Mouse (Mus musculus) liver, embryonic 13.5 days (tissue): Measurements from ENCODE around the gene Gpc6. TPM values are rescaled to one million over a fixed set of nuclear protein-coding genes. Genes with fewer than 3 reads are reported as not detected.

ENCODE experiments used
- ATAC-seq: fragments of 200-750 bp; cut with Nextera tagmentation; 2 replicates; pipeline ENCODE4 v1.8.0; 2017; ENCODE audit warnings: low read depth, mild to moderate bottlenecking, moderate number of reproducible peaks, moderate library complexity
- DNase-seq: peaks from one replicate; pipeline ENCODE4 v3.0.0; 2022
- H3K27ac ChIP-seq: fragments of 300-500 bp; sonication (generic); 2 replicates; pipeline ENCODE4 v1.5.1; 2015; ENCODE audit warnings: moderate library complexity, mild to moderate bottlenecking, inconsistent platforms
- H3K27me3 ChIP-seq: fragments of 300-500 bp; sonication (generic); 2 replicates; pipeline ENCODE4 v1.6.1; 2015; ENCODE audit warnings: mild to moderate bottlenecking, inconsistent platforms
- H3K36me3 ChIP-seq: fragments of 300-500 bp; sonication (generic); 2 replicates; pipeline ENCODE4 v1.6.1; 2015; ENCODE audit warnings: mild to moderate bottlenecking, inconsistent platforms
- H3K4me1 ChIP-seq: fragments of 300-500 bp; sonication (generic); replicated peaks from 2 replicates; pipeline ENCODE4 v1.6.1; 2015; ENCODE audit warnings: inconsistent platforms
- H3K4me2 ChIP-seq: fragments of 300-500 bp; sonication (generic); 2 replicates; pipeline ENCODE4 v1.6.1; 2015; ENCODE audit warnings: inconsistent platforms, mild to moderate bottlenecking, moderate library complexity
- H3K4me3 ChIP-seq: fragments of 300-500 bp; sonication (generic); replicated peaks from 2 replicates; pipeline ENCODE4 v1.5.1; 2015; ENCODE audit warnings: mild to moderate bottlenecking, inconsistent platforms
- H3K9ac ChIP-seq: fragments of 300-500 bp; sonication (generic); 2 replicates; pipeline ENCODE4 v1.6.1; 2015; ENCODE audit warnings: mild to moderate bottlenecking, inconsistent platforms
- H3K9me3 ChIP-seq: fragments of 300-500 bp; sonication (generic); replicated peaks from 2 replicates; pipeline ENCODE4 v1.6.1; 2016; ENCODE audit warnings: inconsistent platforms
- WGBS: fragments of 180-500 bp; shearing (Covaris S2); methylation state at CpG from one replicate; pipeline ENCODE4 v1.1.7; 2015; ENCODE audit not compliant: insufficient replicate concordance; 5-methylcytosine and 5-hydroxymethylcytosine counted together
- polyA plus RNA-seq: library from polyadenylated mRNA; unstranded; fragments of >200 nt; fragmentation: Nextera tagmentation; extraction: Ambion mirVana; gene quantifications from 2 replicates; pipeline ENCODE4 v1.2.1, GENCODE M21; 2015

Gene Gpc6
- polyA plus RNA-seq, 1 experiment from 2014 or later = 3.3 TPM

GRCm38 (mm10) chr14:117332256-117332655 is 407.1 kb downstream of the Gpc6 start:
- no peak overlapping the region for H3K4me3 ChIP-seq
- no peaks in the 10 kb centered on the region for H3K4me1 ChIP-seq
- H3K36me3 ChIP-seq = no peaks in the 10 kb centered on the region
- no peak overlapping the region for H3K9ac ChIP-seq
- no peaks in the 10 kb centered on the region for H3K9me3 ChIP-seq
- no peaks in the 10 kb centered on the region for H3K27me3 ChIP-seq
- no peak for ATAC-seq
- H3K27ac ChIP-seq = no peak overlapping the region
- WGBS = 50% methylated on average over 1 of the region's 1 CpGs
- DNase-seq = no peak
- H3K4me2 ChIP-seq = no peak overlapping the region

- ATAC-seq (no peak), DNase-seq (no peak)
- Histone ChIP-seq H3K4me2 (no peak overlapping the region), H3K36me3 (no peaks in the 10 kb centered on the region), H3K27ac (no peak overlapping the region), H3K9ac (no peak overlapping the region), H3K4me1 (no peaks in the 10 kb centered on the region), H3K27me3 (no peaks in the 10 kb centered on the region), H3K4me3 (no peak overlapping the region), H3K9me3 (no peaks in the 10 kb centered on the region)
- WGBS = 57% methylated on average over 1 of the region's 1 CpGs
These were observed 412.2 kb downstream of the Gpc6 start for GRCm38 (mm10) chr14:117337271-117337670.

GRCm38 (mm10) chr14:117340549-117340948 is 415.4 kb downstream of the Gpc6 start:
- no peak overlapping the region for H3K27ac ChIP-seq
- no peaks in the 10 kb centered on the region for H3K4me1 ChIP-seq
- no peak overlapping the region for H3K4me3 ChIP-seq
- ATAC-seq (no peak), DNase-seq (no peak)
- H3K4me2 ChIP-seq = no peak overlapping the region
- H3K9ac ChIP-seq = no peak overlapping the region
- 78% methylated on average over 4 of the region's 4 CpGs for WGBS
- no peaks in the 10 kb centered on the region for H3K9me3 ChIP-seq
- no peaks in the 10 kb centered on the region for H3K36me3 ChIP-seq
- H3K27me3 ChIP-seq = no peaks in the 10 kb centered on the region

- no peaks in the 10 kb centered on the region for H3K27me3 ChIP-seq
- H3K27ac ChIP-seq = no peak overlapping the region
- H3K9ac ChIP-seq = no peak overlapping the region
- no peak overlapping the region for H3K4me3 ChIP-seq
- no peaks in the 10 kb centered on the region for H3K9me3 ChIP-seq
- no peaks in the 10 kb centered on the region for H3K36me3 ChIP-seq
- H3K4me1 ChIP-seq = no peaks in the 10 kb centered on the region
- DNase-seq (no peak), ATAC-seq (no peak)
- no peak overlapping the region for H3K4me2 ChIP-seq
- WGBS = 72% methylated on average over 6 of the region's 6 CpGs
These were observed 419.4 kb downstream of the Gpc6 start for GRCm38 (mm10) chr14:117344505-117344904.

GRCm38 (mm10) chr14:117346372-117346885 is 421.3 kb downstream of the Gpc6 start:
- ATAC-seq = no peak
- WGBS = 70% methylated on average over 6 of the region's 6 CpGs

GRCm38 (mm10) chr14:117351296-117351695 is 426.2 kb downstream of the Gpc6 start:
- Histone ChIP-seq H3K36me3 (no peaks in the 10 kb centered on the region), H3K4me1 (no peaks in the 10 kb centered on the region), H3K27ac (no peak overlapping the region), H3K4me3 (no peak overlapping the region), H3K4me2 (no peak overlapping the region), H3K9me3 (no peaks in the 10 kb centered on the region), H3K27me3 (no peaks in the 10 kb centered on the region), H3K9ac (no peak overlapping the region)
- 73% methylated on average over 7 of the region's 7 CpGs for WGBS
- ATAC-seq = no peak
- no peak for DNase-seq

More at GRCm38 (mm10) chr14:117346372-117346885, 421.3 kb downstream of the Gpc6 start:
- Histone ChIP-seq H3K27ac (no peak overlapping the region), H3K9me3 (no peaks in the 10 kb centered on the region), H3K4me2 (no peak overlapping the region), H3K4me1 (no peaks in the 10 kb centered on the region), H3K4me3 (no peak overlapping the region), H3K9ac (no peak overlapping the region), H3K27me3 (no peaks in the 10 kb centered on the region), H3K36me3 (no peaks in the 10 kb centered on the region)
- DNase-seq = no peak

- DNase-seq = no peak
- no peaks in the 10 kb centered on the region for H3K27me3 ChIP-seq
- no peak overlapping the region for H3K4me2 ChIP-seq
- no peak for ATAC-seq
- no peaks in the 10 kb centered on the region for H3K4me1 ChIP-seq
- H3K4me3 ChIP-seq = no peak overlapping the region
- H3K9me3 ChIP-seq = no peaks in the 10 kb centered on the region
- H3K36me3 ChIP-seq = no peaks in the 10 kb centered on the region
- no peak overlapping the region for H3K9ac ChIP-seq
- no peak overlapping the region for H3K27ac ChIP-seq
- WGBS = 66% methylated on average over 9 of the region's 9 CpGs
These were observed 436.2 kb downstream of the Gpc6 start for GRCm38 (mm10) chr14:117361155-117361964.

GRCm38 (mm10) chr14:117361965-117362309 is 436.8 kb downstream of the Gpc6 start:
- ATAC-seq (no peak), DNase-seq (no peak)
- H3K9ac ChIP-seq = no peak overlapping the region
- H3K27me3 ChIP-seq = no peaks in the 10 kb centered on the region
- 69% methylated on average over 2 of the region's 2 CpGs for WGBS
- H3K36me3 ChIP-seq = no peaks in the 10 kb centered on the region
- no peaks in the 10 kb centered on the region for H3K9me3 ChIP-seq
- H3K4me3 ChIP-seq = no peak overlapping the region
- no peak overlapping the region for H3K27ac ChIP-seq
- no peak overlapping the region for H3K4me2 ChIP-seq
- H3K4me1 ChIP-seq = no peaks in the 10 kb centered on the region

GRCm38 (mm10) chr14:117369331-117369866 is 444.3 kb downstream of the Gpc6 start:
- no peak overlapping the region for H3K4me3 ChIP-seq
- DNase-seq = no peak
- H3K4me2 ChIP-seq = no peak overlapping the region
- H3K4me1 ChIP-seq = no peaks in the 10 kb centered on the region
- no peaks in the 10 kb centered on the region for H3K9me3 ChIP-seq
- no peak for ATAC-seq
- H3K27ac ChIP-seq = no peak overlapping the region
- H3K9ac ChIP-seq = no peak overlapping the region
- no peaks in the 10 kb centered on the region for H3K27me3 ChIP-seq
- H3K36me3 ChIP-seq = no peaks in the 10 kb centered on the region
- 79% methylated on average over 18 of the region's 18 CpGs for WGBS

- no peak overlapping the region for H3K4me2 ChIP-seq
- H3K4me3 ChIP-seq = no peak overlapping the region
- DNase-seq (no peak), ATAC-seq (peak; percentile 64)
- H3K27ac ChIP-seq = no peak overlapping the region
- H3K27me3 ChIP-seq = no peaks in the 10 kb centered on the region
- no peak overlapping the region for H3K9ac ChIP-seq
- no peaks in the 10 kb centered on the region for H3K4me1 ChIP-seq
- no peaks in the 10 kb centered on the region for H3K36me3 ChIP-seq
- WGBS = 66% methylated on average over 4 of the region's 4 CpGs
- no peaks in the 10 kb centered on the region for H3K9me3 ChIP-seq
These were observed 451.8 kb downstream of the Gpc6 start for GRCm38 (mm10) chr14:117376822-117377376.

GRCm38 (mm10) chr14:117379979-117380378 is 454.9 kb downstream of the Gpc6 start:
- Histone ChIP-seq H3K4me1 (no peaks in the 10 kb centered on the region), H3K4me3 (no peak overlapping the region), H3K4me2 (no peak overlapping the region), H3K27me3 (no peaks in the 10 kb centered on the region), H3K36me3 (no peaks in the 10 kb centered on the region), H3K27ac (no peak overlapping the region), H3K9ac (no peak overlapping the region), H3K9me3 (no peaks in the 10 kb centered on the region)
- DNase-seq (no peak), ATAC-seq (no peak)
- WGBS = 62% methylated on average over 6 of the region's 6 CpGs
